Mouse (Mus musculus) frontal cortex, postnatal 10 days (tissue): ENCODE data around the gene Inpp5a.

Source experiments
- DNase-seq, 2 experiments: peaks; one replicate each; pipeline ENCODE4 v3.0.0; 2022; ENCODE audit warnings: low spot score in 2 of 2, mixed read lengths in 1 of 2

The Inpp5a gene

GRCm38 (mm10) chr7:139441022-139441421, 52.1 kb downstream of the Inpp5a start:
- DNase-seq: no peak

- DNase-seq: no peak
Observed at GRCm38 (mm10) chr7:139441761-139442211, 52.9 kb downstream of the Inpp5a start.

- DNase-seq: no peak
Observed at GRCm38 (mm10) chr7:139445621-139446020, 56.7 kb downstream of the Inpp5a start.

GRCm38 (mm10) chr7:139447381-139447780, 58.5 kb downstream of the Inpp5a start:
- DNase-seq: no peak

DNA sequence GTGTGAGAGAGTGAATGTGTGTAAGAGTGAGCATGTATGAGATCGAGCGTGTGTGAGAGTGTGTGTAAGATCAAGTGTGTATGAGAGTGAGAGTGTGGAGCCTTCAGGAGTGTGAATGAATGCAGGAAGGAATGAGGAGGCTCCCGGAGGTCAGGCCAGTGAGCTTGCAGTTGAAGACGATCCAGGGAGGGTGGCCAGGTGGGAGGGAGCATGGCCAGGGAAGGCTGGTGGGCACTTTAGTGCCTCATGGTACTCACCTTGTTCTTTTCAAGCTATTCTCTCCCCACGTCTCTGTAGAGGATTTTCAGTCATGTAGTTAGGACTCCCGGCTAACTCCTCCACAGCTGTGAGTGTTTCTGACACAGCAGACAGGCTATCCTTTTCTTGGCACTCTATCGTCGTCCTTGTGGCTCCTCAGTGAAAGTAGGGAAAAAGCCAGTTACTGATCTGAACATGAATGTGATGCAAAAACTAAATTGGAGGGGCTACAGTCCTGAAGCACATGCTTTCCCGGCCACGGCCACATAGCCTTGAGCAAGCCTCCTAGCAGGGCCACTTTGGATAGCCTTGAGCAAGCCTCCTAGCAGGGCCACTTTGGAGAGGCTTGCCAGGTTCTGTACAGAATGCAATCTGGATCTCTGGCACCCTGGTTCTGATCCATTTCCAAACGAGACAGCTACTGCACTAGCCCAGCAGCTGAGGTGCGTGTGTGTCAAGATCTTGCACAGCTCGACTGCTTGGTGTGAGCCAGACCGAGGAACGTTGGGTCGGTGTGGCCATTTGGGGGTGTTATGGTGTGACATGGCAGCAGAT, 61.5 kb downstream of the Inpp5a start:
- no peak for DNase-seq

GRCm38 (mm10) chr7:139451711-139452110, 62.8 kb downstream of the Inpp5a start:
- no peak for DNase-seq

DNA sequence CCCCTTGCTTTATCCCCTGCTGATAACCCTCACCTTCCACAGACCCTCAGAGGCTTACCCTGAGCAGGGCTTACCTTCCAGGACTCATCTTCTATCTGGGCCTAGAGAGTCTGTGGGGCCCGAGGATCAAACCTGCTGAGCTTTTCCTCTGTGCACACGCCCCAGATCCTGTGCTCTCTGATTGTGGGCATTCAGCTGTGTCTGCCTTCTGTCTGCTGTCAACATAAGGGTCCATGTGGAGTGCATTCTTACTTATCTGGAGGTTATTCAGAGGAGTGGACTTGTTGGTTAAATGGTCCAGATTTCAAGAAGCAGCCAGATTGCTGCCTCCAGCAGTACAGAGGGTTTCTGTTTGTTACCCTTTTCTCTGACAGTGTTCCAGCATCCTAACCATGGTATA, 63.3 kb downstream of the Inpp5a start:
- DNase-seq: no peak

DNA sequence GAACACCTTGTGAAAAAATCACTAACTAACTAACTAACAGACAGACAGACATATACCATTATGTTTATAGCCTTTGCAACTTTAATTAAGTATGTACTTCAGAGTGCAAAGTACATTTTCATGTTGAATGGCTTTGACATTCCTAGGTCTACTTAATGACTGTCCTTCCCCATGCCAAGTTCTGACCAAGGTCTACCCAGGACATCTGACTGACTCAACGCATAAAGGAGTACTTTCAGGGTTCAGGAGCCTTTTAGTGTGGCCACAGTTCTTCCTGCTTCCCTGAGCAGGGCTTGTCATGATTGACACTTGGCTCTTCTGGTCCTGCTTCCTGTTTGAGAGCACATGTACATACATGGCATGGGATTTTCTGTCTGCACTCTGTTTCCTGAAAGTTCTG, 64.3 kb downstream of the Inpp5a start:
- DNase-seq: no peak

DNA sequence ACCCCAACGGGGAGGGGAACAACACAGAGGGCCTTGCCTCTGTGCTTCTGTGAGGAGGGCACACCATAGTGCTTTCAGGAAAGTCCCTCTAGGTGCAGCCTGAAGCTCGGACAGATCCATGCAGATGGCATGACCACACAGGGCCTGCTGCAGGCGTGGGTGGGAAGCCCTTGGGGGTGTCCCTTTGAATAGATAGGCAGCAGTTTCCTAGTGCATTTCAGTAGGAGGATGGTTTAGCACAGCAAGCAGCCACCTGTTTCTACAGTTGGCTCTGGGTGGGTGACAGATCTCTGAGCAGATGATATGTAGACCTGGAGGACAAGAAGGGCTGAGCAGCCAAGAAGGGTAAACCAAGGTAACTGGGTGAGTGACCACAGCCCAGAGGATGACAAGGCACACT, 65.4 kb downstream of the Inpp5a start:
- DNase-seq: no peak

GRCm38 (mm10) chr7:139456759-139457158, 67.8 kb downstream of the Inpp5a start:
- no peak for DNase-seq

- no peak for DNase-seq
Observed at GRCm38 (mm10) chr7:139461344-139461743, 72.4 kb downstream of the Inpp5a start.

- DNase-seq: no peak
Observed at GRCm38 (mm10) chr7:139462142-139462541, 73.2 kb downstream of the Inpp5a start.

- no peak for DNase-seq
Observed at GRCm38 (mm10) chr7:139465538-139465937, 76.6 kb downstream of the Inpp5a start.

GRCm38 (mm10) chr7:139466484-139467176, 77.7 kb downstream of the Inpp5a start:
- no peak for DNase-seq

DNA sequence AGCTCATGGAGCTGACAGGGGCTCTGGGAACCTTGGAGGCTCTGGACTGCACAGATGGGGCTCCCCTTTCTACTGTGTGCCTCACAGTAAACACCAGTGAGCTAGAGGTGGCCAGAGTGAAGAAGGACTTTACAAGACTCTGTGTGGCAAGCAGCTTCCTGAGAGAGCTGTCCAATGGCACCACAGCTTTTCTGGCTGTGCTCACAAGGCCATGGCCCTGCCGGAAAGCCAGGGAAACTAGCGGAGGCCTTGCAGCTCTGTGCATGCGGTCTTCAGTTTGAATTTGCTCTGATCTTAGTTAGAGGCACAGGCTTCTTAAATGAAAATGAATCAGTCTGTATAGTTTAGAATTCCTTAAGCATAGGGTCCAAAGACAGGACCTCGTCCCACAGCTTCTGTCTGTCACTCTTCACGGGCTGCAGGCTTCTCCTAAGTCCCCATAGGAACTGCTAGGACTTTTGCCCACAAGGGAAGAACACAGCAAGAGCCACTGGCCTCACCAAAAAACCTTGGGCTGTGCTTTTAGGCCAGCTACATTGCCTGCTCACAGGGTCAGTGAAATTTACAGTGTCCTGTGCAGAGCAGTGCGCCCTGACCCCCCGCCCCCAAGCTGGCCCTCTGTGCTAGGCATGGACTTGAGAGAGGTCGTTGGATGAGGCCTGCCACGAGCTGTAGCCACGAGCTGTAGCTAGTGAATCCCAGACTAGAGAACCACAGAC, 78.4 kb downstream of the Inpp5a start:
- DNase-seq: no peak

DNA sequence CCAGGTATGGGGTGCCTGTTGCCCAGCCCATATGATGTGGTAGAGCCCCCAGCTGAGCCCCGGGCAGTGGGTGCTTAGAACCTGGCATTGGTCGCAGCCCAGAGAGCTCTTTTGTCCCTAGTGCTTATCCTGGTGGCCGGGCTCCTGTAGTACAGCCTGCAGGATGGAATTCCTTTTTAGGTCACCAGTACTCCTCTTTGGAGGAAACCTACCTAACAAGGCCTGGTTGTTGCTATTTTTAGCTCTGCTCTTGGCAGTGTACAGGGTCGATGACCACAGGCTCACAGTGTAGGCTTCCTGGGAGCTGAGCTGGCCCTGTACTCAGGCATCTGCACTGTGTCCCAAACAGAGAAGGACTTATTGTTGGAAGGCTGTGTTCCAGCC, 79.0 kb downstream of the Inpp5a start:
- DNase-seq: no peak

DNA sequence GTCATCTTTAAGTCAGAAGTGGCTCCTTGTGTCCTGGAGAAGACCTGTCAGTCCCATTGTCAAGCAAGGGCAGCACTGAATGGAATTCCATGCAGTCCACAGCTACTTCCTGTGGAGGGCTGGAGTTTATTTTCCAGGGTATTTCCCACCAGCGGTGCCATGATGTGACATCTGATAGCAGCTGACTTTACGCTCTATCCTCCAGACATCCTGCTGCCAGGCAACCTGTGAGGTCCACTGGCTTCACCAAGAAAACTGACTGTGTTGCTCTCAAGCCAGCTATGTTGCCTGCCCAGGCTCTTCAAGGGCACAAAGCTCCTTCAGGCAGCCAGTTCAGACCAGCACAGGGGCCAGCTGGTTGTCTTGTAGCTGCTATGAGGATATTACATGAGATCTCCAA, 79.5 kb downstream of the Inpp5a start:
- no peak for DNase-seq

DNA sequence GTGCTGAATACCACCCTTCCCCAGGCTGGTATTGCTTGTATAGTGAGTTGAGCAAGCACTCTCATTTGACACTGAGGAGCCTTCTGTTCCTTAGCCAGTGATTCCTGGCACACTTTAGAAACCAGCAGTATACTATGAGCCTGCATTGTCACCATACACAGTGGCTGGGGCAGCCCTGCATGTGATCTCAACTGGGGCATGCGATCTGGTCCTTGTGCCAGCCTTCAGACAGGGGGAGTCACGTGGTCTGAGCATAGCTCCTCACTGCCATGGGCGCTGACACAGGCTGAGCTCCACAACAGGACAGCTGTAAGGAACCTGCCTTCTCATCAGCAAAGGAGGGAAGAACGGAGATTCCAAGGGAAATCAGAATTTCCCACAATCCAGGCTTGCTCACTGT, 80.5 kb downstream of the Inpp5a start:
- no peak for DNase-seq

- no peak for DNase-seq
Observed at GRCm38 (mm10) chr7:139470481-139470880, 81.6 kb downstream of the Inpp5a start.

DNA sequence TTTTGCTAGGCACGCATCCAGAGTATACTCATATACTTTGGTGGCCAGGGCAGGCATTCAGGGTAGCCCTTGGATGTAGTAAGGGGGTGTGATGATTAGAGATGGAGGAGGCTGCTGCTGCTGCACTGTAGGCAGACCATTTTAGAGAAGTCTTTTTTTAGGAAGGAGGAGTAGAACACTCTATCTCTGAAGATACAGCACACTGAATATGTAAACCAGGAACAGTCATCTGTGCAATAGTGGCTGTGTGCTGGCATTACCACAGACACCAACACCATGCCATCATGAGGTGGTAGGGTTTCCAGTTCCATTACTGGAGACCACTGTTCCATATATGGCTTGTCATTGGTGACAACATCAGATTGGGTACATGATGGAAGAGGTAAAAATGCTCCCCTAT, 83.1 kb downstream of the Inpp5a start:
- DNase-seq: no peak

- DNase-seq: peak; percentile 66 to 79
Observed at GRCm38 (mm10) chr7:139472865-139473549, 84.1 kb downstream of the Inpp5a start.

DNA sequence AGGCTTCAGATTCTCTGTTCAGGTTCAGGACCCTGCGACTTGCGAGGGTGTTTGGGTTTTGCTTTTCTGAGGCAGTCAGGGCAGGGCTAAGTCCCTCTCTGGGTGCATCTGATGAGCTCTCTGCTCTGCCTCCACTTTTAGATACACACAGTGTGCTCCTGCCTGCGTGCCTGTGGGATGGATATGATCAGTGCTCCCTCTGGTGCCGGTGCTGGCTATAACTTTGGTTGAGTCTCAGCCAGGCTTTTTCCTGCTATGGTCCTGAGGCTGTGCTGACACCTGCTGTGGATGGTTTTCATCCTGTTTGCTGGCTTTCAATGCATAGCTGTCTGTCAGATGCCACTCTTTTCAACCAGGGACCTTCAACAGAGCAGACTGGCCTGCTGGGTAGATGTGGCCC, 87.0 kb downstream of the Inpp5a start:
- DNase-seq: no peak
